Mouse (Mus musculus) spleen, postnatal 36 days (tissue): Measurements from ENCODE around the gene Pmepa1.

Experiments used
- DNase-seq, 2 experiments: peaks; one replicate each; pipeline ENCODE4 v3.0.0; 2022; ENCODE audit warnings: low spot score in 2 of 2, mixed read lengths in 1 of 2

Pmepa1 gene

GRCm38 (mm10) chr2:173276409-173276808 is at the start of gene Pmepa1:
TSS of gene Pmepa1 (minus strand) at chr2:173276533.
- peak; percentile 79 to 81 for DNase-seq

GRCm38 (mm10) chr2:173321754-173322153 is 45.4 kb upstream of the Pmepa1 start:
- no peak for DNase-seq

- no peak for DNase-seq
Measured at GRCm38 (mm10) chr2:173321194-173321593, 44.9 kb upstream of the Pmepa1 start.

DNA sequence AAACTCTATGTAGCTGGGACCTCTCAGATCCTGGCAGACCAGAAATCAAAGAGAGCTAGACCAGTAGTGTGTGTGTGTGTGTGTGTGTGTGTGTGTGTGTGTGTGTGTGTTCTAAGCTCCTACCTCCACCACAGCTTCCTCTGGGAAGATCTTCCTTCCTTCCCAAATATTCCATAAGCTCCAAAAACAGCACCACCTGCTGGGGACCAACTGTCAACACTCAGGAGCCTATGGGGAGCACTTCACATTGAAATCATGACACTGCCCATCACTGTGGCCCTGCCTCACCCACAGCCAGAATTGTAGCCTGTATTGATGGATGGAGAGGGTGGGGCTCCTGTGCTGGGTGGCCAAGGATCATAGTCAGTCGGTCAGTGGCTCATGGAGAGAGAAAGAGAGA is 38.0 kb upstream of the Pmepa1 start:
- DNase-seq: no peak

- no peak for DNase-seq
Measured at GRCm38 (mm10) chr2:173308486-173308885, 32.2 kb upstream of the Pmepa1 start.

DNA sequence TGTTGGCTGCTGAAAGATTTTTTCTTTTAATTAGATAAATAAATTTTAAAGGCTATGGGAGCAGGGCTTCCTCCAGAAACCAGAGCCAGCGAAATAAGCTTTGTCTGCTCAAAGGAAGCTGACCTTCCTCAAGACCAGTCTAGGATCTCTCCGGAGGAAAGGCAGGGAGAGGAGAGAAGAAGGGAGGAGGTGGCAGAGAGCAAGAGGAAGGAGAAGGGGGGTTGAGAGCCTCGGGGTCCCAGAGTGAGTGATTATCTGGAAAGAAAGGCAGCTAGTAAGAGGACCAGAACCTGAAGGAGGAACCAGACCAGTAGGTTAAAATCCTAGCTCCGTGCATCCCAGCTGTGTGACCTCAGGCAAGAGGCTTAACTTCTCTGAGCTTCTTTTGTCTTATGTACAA is 31.7 kb upstream of the Pmepa1 start:
- no peak for DNase-seq

DNA sequence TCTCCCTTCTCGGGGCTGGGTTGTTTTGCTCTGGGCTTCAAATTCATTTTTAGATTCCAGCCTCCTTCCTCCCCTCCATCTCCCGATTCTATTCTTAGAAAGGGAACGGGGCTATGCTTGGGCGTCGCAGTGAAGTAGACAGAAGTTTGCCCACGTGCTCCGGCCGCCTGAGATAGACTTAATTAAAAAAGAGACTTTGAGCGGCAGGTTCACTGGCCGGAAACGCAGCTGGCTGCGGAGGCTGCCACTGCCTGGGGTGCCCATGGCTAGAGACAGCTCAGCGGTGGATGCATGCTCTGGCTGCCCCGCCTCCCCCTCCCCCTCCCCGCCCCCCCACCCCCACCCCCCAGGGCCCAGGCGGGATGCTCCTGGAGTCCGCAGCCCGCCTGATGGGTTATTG is 31.2 kb upstream of the Pmepa1 start:
- DNase-seq: peak; percentile 27 to 28

DNA sequence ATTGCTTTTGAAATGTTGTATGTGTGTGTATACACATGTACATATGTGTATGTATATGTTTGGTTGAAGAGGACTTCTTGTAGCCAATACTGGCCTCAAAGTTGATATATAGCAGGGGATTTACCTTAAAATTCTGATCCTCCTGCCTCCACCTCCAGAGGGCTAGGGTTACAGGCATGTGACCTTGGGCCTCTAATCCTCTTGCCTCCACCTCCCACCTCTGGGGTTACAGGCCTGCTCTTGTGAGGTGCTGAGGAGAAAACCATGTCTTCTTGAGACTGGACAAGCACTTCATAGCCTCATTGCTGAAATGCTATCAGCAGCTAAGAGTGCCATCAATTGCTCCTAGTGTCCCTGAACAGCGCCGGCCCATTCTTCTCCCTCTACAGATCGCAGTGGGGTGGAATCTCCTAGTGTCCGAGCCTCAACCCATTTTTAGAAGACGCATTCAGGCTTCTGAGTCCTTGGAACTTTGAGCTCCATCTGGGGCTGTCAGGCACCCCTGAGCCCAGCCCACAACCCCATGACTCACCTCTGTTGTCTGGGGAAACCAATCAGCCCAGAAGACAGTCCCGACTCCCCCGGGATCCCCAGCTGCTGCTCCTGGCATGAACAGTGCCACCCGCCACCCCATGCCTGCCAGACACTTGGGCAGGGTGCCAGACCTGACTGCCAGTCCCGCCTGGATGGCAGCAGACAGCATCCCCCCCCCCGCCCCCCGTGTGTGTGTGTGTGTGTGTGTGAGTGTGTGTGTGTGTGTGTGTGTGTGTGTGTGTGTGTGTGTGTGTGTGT is 30.6 kb upstream of the Pmepa1 start:
- DNase-seq: peak in 1 of 2 experiments; percentile 8

DNA sequence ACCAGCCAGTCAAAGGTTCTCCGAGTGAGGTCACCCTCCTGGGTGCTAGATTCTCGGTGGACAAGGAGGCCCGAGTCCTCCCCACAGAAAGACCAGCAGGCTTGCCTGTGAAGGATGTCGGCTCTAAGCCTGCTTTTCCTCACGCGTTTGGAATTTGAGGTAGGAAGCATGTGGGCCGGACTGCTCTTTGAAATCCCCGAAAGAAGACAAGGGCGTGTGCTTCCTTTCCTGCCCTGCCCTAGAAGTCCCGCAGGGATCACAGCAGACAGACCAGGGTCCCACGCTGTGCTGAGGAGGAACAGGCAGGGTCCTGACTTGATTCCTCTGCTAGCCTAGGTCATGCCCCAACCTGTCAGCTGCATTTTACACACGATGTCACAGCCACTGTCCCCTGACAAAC is 28.7 kb upstream of the Pmepa1 start:
- DNase-seq: no peak

GRCm38 (mm10) chr2:173300663-173301630 is 24.6 kb upstream of the Pmepa1 start:
- DNase-seq: peak in 1 of 2 experiments; percentile 8

DNA sequence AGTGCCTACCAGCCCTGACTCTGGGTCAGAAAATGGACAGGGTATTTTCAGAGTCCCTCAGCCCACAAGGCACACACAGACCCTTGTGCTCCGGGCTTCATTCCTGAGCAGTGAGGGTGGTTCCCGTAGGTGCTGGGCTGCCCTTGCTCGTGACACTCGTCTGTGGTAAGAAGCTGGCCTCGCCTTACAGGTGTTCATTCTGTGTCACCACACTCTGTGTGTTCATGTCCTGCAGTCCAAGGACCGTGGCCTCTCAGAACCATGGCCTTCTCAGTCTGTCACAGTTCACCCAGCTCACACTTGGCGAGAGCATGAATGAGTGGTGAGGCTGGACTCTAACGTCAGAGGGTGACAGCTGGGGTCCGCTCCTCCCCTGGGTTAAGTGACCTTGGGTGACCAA is 20.1 kb upstream of the Pmepa1 start:
- no peak for DNase-seq

DNA sequence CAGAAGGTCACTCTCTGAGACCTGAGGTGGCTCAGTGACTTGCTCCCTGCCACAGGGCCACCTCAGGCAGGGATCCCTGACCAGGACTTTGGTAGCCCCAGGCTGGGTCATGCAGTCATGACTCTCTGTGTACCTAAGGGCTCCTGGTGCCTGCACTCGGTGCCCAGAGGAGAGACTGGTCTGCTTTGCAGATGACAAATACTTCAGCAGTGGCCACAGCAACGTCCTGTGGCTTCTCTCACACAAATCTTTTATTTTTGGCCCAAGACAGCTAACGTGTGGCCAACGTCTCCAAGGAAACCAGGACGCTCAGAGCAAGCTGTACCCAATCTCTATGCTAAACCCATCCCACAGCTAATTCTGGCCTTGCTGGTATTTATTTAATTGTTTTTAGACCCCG is 16.7 kb upstream of the Pmepa1 start:
- no peak for DNase-seq

GRCm38 (mm10) chr2:173292551-173292950 is 16.2 kb upstream of the Pmepa1 start:
- DNase-seq: no peak

DNA sequence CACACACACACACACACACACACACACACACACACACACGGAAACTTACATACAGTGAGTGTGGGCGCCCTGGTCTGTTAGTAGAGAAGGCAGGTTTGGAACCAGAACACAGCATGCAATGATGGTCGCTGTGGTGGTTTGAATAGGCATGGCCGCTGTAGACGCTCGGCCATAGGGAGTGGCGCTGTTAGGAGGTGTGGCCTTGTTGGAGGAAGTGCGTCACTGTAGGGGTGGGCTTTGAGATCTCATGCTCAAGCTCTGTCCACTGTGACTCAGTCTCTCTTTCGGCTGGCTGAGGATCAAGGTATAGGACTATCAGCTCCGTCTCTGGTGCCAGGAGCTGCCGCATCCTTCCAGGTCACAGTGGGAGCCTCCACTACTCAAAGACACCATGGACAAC is 14.6 kb upstream of the Pmepa1 start:
- no peak for DNase-seq

GRCm38 (mm10) chr2:173289928-173290327 is 13.6 kb upstream of the Pmepa1 start:
- no peak for DNase-seq

GRCm38 (mm10) chr2:173285816-173286538 is 9.6 kb upstream of the Pmepa1 start:
- no peak for DNase-seq

DNA sequence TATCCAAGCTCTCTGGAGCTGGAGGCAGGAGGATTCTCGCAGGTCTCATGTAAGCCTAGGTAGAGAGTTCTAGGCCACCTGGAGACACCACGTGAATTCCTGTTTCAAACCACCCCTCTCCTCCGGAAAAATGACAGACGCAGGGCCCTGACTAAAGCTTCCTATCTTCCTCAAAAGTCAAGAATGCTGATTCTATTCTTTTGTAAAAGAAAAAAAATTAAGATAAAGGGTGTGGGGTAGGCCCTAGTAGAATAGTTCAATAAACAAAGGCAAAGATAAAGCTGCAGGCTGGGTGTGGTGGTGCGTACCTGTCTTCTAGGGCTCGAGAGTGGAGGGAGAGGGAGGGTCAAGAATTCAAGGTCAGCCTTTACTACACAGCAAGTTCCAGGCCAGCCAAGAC is 8.4 kb upstream of the Pmepa1 start:
- DNase-seq: no peak

DNA sequence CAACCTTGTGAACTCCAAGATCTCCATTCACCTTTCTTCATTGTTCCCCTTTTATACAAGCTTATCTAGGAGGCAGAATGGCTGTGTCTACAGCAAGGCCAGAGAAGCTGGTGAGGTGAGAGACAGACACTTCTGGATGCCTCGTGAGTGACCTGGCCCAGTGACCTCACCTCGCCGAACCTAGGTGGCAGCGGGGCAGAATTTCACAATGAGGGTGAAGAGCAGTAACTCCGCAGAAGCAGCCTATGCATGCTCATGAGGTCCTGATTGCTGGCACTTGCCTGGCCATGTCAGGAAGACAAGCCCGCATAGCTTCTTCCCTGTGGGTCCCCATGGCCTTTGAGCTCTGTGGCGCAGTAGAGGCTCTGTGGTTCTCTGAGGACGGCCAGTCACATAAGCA is 5.9 kb upstream of the Pmepa1 start:
- DNase-seq: no peak

GRCm38 (mm10) chr2:173281021-173281937 is 4.9 kb upstream of the Pmepa1 start:
- no peak for DNase-seq

GRCm38 (mm10) chr2:173278846-173279580 is 2.7 kb upstream of the Pmepa1 start:
- no peak for DNase-seq
